Comparison of ENCODE assay signal across 10 mouse cellular contexts in genomic region chr11:83851273-83852015, GRCm38 (mm10). TPM values are rescaled to one million over a fixed set of nuclear protein-coding genes. Genes with fewer than 3 reads are reported as not detected.
A peak's percentile ranks its signal among the peaks of the same experiment; 100 is the strongest.
DNase-seq lines count a peak whose midpoint lies in the region; ATAC-seq and TF ChIP-seq lines count a peak whose summit lies in the region.
"Had no signal": no experiment of that assay in that cellular context is flagged by ENCODE, and none has a peak within 500 bp of the region (broad histone marks: within the 10 kb centered on the region; RNA-seq: fewer than 3 reads in every experiment).

No protein-coding gene starts in this region.

- no peaks in the 10 kb centered on the region for H3K9me3 ChIP-seq in midbrain, embryonic 10.5 days (replicated peaks)
- no peaks in the 10 kb centered on the region for H3K9me3 ChIP-seq in midbrain, embryonic 16.5 days (replicated peaks; ENCODE audit: control insufficient read depth, low read length, poor library complexity, severe bottlenecking)
- H3K9me3 ChIP-seq in forebrain, embryonic 13.5 days (replicated peaks), result no peaks in the 10 kb centered on the region
- H3K9me3 ChIP-seq in limb, embryonic 14.5 days (ENCODE audit: control insufficient read depth, low read length), result no peaks in the 10 kb centered on the region

- TF ChIP-seq CTCF in gastrocnemius, adult 2 months (IDR thresholded peaks at IDR 0.05), result no peak

- no peak for TF ChIP-seq POLR2A in limb, embryonic 14.5 days (IDR thresholded peaks at IDR 0.05; ENCODE audit: borderline replicate concordance, extremely low read depth, insufficient read depth, insufficient read length)

- H3K4me2 ChIP-seq in midbrain, embryonic 16.5 days (ENCODE audit: low read length), result no peak overlapping the region
- H3K4me2 ChIP-seq in forebrain, embryonic 13.5 days, result no peak overlapping the region
- H3K4me2 ChIP-seq in limb, embryonic 14.5 days (replicated peaks; ENCODE audit: low read depth, low read length, severe bottlenecking), result no peak overlapping the region

- no peak overlapping the region for H3K27ac ChIP-seq in midbrain, embryonic 10.5 days (replicated peaks)
- no peak overlapping the region for H3K27ac ChIP-seq in midbrain, embryonic 16.5 days (ENCODE audit: low read length)
- no peak overlapping the region for H3K27ac ChIP-seq in forebrain, embryonic 13.5 days
- H3K27ac ChIP-seq in limb, embryonic 14.5 days (replicated peaks; ENCODE audit: low read depth, low read length), result no peak overlapping the region
- H3K27ac ChIP-seq in gastrocnemius, adult 2 months, result no peak overlapping the region

- H3K27me3 ChIP-seq in midbrain, embryonic 10.5 days (ENCODE audit: low read depth, poor library complexity, severe bottlenecking), result peaks cover 97% of the 10 kb centered on the region
- peaks cover 38% of the 10 kb centered on the region for H3K27me3 ChIP-seq in midbrain, embryonic 16.5 days (ENCODE audit: control insufficient read depth, insufficient read depth, low read depth, low read length)
- H3K27me3 ChIP-seq in forebrain, embryonic 13.5 days, result peaks cover 90% of the 10 kb centered on the region
- H3K27me3 ChIP-seq in limb, embryonic 14.5 days (ENCODE audit: control insufficient read depth, insufficient read depth, low read length), result peaks cover 68% of the 10 kb centered on the region
- peaks cover 7% of the 10 kb centered on the region for H3K27me3 ChIP-seq in splenic B cell, adult 2 months (ENCODE audit: control insufficient read depth, insufficient read depth, low read length, poor library complexity, severe bottlenecking)

- peak overlapping the region; percentile 33 for H3K4me3 ChIP-seq in midbrain, embryonic 10.5 days
- H3K4me3 ChIP-seq in midbrain, embryonic 16.5 days (ENCODE audit: low read depth, low read length), result no peak overlapping the region
- H3K4me3 ChIP-seq in forebrain, embryonic 13.5 days, result 0 out of 2 replicates have a peak overlapping the region, but pooled peaks have one; percentile 0
- H3K4me3 ChIP-seq in limb, embryonic 14.5 days (replicated peaks; ENCODE audit: low read length), result peak overlapping the region; percentile 4; the same call in 1 of the 2 replicates
- H3K4me3 ChIP-seq in gastrocnemius, adult 2 months, result no peak overlapping the region; the same call in 1 of the 2 replicates

- peaks cover 41% of the 10 kb centered on the region for H3K4me1 ChIP-seq in midbrain, embryonic 10.5 days
- no peaks in the 10 kb centered on the region; the same call in 1 of the 2 replicates for H3K4me1 ChIP-seq in midbrain, embryonic 16.5 days (ENCODE audit: control insufficient read depth, insufficient read depth, low read length)
- peaks cover 11% of the 10 kb centered on the region for H3K4me1 ChIP-seq in forebrain, embryonic 13.5 days
- peaks cover 8% of the 10 kb centered on the region; the same call in 1 of the 2 replicates for H3K4me1 ChIP-seq in limb, embryonic 14.5 days (ENCODE audit: control insufficient read depth, insufficient read depth, low read length)

- DNase-seq in midbrain, embryonic 10.5 days (ENCODE audit: low spot score), result peak; percentile 46
- no peak for DNase-seq in limb, embryonic 14.5 days (ENCODE audit: low spot score)
- DNase-seq in splenic B cell, adult 2 months (ENCODE audit: low read depth, low spot score), result peak; percentile 45
- DNase-seq in right cerebral cortex, postnatal 25 days, result no peak
- DNase-seq in gastrocnemius, adult 2 months, result no peak
- DNase-seq in left cerebral cortex, adult 18-20 months (ENCODE audit: low spot score in 2 of 2), result no peak
- DNase-seq: layer of hippocampus, postnatal 36 days; thymus, postnatal 36 days had no signal

- H3K36me3 ChIP-seq in midbrain, embryonic 10.5 days, result no peaks in the 10 kb centered on the region
- no peaks in the 10 kb centered on the region for H3K36me3 ChIP-seq in midbrain, embryonic 16.5 days (ENCODE audit: control insufficient read depth, insufficient read depth, low read length)
- H3K36me3 ChIP-seq in forebrain, embryonic 13.5 days (ENCODE audit: poor library complexity, severe bottlenecking), result no peaks in the 10 kb centered on the region
- no peaks in the 10 kb centered on the region for H3K36me3 ChIP-seq in limb, embryonic 14.5 days (ENCODE audit: control insufficient read depth, insufficient read depth, low read length)
- no peaks in the 10 kb centered on the region for H3K36me3 ChIP-seq in splenic B cell, adult 2 months (ENCODE audit: control insufficient read depth, insufficient read depth, low read length, poor library complexity, severe bottlenecking)

- intact Hi-C loops in gastrocnemius, adult 2 months (cut with DNase I), result no loop called here

- ATAC-seq in midbrain, embryonic 16.5 days, result no peak
- no peak for ATAC-seq in forebrain, embryonic 13.5 days
- no peak for ATAC-seq in limb, embryonic 14.5 days (ENCODE audit: low FRiP score, low read depth)

- WGBS in midbrain, embryonic 10.5 days, result under 1% methylated on average over 36 of the region's 36 CpGs
- WGBS in midbrain, embryonic 16.5 days, result 1% methylated on average over 36 of the region's 36 CpGs
- WGBS in forebrain, embryonic 13.5 days, result 1% methylated on average over 36 of the region's 36 CpGs
- WGBS in limb, embryonic 14.5 days, result 3% methylated on average over 36 of the region's 36 CpGs

- H3K9ac ChIP-seq in midbrain, embryonic 16.5 days (ENCODE audit: low read depth, low read length), result no peak overlapping the region
- H3K9ac ChIP-seq in forebrain, embryonic 13.5 days, result no peak overlapping the region
- no peak overlapping the region for H3K9ac ChIP-seq in limb, embryonic 14.5 days (ENCODE audit: low read depth, low read length, severe bottlenecking)

RNA-seq across cellular contexts. Expression of gene Hnf1b, which starts 1.6 kb away (rescaled TPM):
- not detected in 2 replicates for polyA plus RNA-seq in midbrain, embryonic 10.5 days (2016; fragmentation: Nextera tagmentation; extraction: Ambion mirVana)
- polyA plus RNA-seq in midbrain, embryonic 16.5 days (2015; fragmentation: Nextera tagmentation; extraction: Ambion mirVana), result 0.13 TPM in 1 of 2 replicates, not detected in the other
- not detected in 2 replicates for polyA plus RNA-seq in forebrain, embryonic 13.5 days (2015; fragmentation: Nextera tagmentation; extraction: Ambion mirVana)
- polyA plus RNA-seq in limb, embryonic 14.5 days (2012; rRNA removed), result 0.04 TPM in 1 of 2 replicates, not detected in the other
- 0.08 TPM in 1 of 2 replicates, not detected in the other for polyA plus RNA-seq in limb, embryonic 14.5 days (2014; fragmentation: Nextera tagmentation; extraction: Ambion mirVana)
- total RNA-seq in gastrocnemius, adult 2 months (2021), result not detected
- total RNA-seq in left cerebral cortex, adult 18-20 months (2021), result under 1 TPM; 0.21 to 0.68 TPM

Comparison
In these comparisons a context has a peak if more than half of its experiments do, and no peak if none do; other contexts are left out.
1. H3K4me3 ChIP-seq: peak in midbrain, embryonic 10.5 days (single experiment), forebrain, embryonic 13.5 days (single experiment) and limb, embryonic 14.5 days (single experiment); none in midbrain, embryonic 16.5 days (single experiment) and gastrocnemius, adult 2 months (single experiment).
2. DNase-seq: peak in midbrain, embryonic 10.5 days (single experiment) and splenic B cell, adult 2 months (single experiment); none in limb, embryonic 14.5 days (single experiment), right cerebral cortex, postnatal 25 days (single experiment), gastrocnemius, adult 2 months (single experiment) and left cerebral cortex, adult 18-20 months (0 of 2).